11 mouse cellular contexts compared by ENCODE assay signal in the genomic region with DNA sequence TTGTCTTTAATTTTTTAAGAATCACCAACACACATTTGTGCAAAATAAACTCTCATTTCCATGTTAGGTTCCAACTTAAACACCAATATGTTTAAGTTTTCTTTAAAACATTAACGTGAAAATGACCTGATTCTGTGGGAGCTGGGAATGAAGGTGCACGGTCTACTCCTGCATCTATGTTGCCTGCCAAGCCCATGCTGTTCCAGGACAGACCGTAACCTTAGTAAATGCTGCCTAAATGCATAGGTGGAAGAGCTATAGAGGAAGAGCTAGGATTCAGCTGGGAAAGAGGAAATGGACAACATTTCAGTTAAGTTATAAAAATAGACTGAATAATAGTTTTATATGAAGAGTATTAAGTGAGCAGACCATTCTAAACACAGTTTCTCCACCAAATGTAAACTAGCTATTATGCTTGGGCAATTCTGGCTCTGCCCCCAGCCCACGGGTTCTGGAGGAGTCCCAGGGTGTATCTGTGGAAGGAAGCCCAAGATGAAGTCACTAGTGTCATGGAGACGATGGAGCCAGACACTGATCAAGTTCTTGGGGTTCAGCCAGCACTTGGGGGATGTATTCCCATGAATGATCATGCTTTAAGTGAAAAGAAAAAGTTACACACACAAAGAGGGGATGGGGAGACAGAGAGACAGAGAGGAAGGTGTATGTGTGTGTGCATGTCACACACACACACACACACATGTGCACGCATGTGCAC.
DNase-seq lines count a peak whose midpoint lies in the region; ATAC-seq lines count a peak whose summit lies in the region.
"Had no signal": no experiment of that assay in that cellular context is flagged by ENCODE, and none has a peak within 500 bp of the region (broad histone marks: within the 10 kb centered on the region; RNA-seq: fewer than 3 reads in every experiment).

No protein-coding gene starts in this region.

- no peaks in the 10 kb centered on the region for H3K27me3 ChIP-seq in stomach, embryonic 16.5 days (ENCODE audit: control insufficient read depth, insufficient read depth, low read length)
- H3K27me3 ChIP-seq in liver, embryonic 12.5 days (replicated peaks): peaks cover 17% of the 10 kb centered on the region
- H3K27me3 ChIP-seq: limb, embryonic 12.5 days; midbrain, embryonic 15.5 days had no signal

- 60% methylated on average over 6 of the region's 6 CpGs for WGBS in stomach, embryonic 16.5 days
- WGBS in liver, embryonic 12.5 days (ENCODE audit: insufficient replicate concordance): 63% methylated on average over 6 of the region's 6 CpGs

- H3K4me2 ChIP-seq in stomach, embryonic 16.5 days (ENCODE audit: low read depth, low read length): no peak overlapping the region
- H3K4me2 ChIP-seq in liver, embryonic 12.5 days: no peak overlapping the region
- H3K4me2 ChIP-seq: limb, embryonic 12.5 days; midbrain, embryonic 15.5 days had no signal

- peaks cover 7% of the 10 kb centered on the region; the same call in 1 of the 2 replicates for H3K4me1 ChIP-seq in stomach, embryonic 16.5 days (ENCODE audit: control insufficient read depth, insufficient read depth, low read length)
- H3K4me1 ChIP-seq in liver, embryonic 12.5 days: no peaks in the 10 kb centered on the region
- H3K4me1 ChIP-seq: limb, embryonic 12.5 days; midbrain, embryonic 15.5 days had no signal

- H3K27ac ChIP-seq in stomach, embryonic 16.5 days (ENCODE audit: low read length): peak overlapping the region; percentile 66; the same call in 1 of the 2 replicates
- no peak overlapping the region for H3K27ac ChIP-seq in liver, embryonic 12.5 days
- H3K27ac ChIP-seq: limb, embryonic 12.5 days; midbrain, embryonic 15.5 days had no signal

- ATAC-seq in stomach, embryonic 16.5 days (ENCODE audit: insufficient read depth, low FRiP score): peak; percentile 76; the same call in 1 of the 2 replicates
- ATAC-seq in liver, embryonic 12.5 days: no peak
- ATAC-seq: midbrain, embryonic 15.5 days had no signal

- no peak overlapping the region for H3K4me3 ChIP-seq in stomach, embryonic 16.5 days (replicated peaks; ENCODE audit: low read length)
- no peak overlapping the region for H3K4me3 ChIP-seq in liver, embryonic 12.5 days
- H3K4me3 ChIP-seq: hindbrain, embryonic 10.5 days; limb, embryonic 12.5 days; midbrain, embryonic 15.5 days had no signal

- H3K9me3 ChIP-seq in stomach, embryonic 16.5 days (replicated peaks; ENCODE audit: control insufficient read depth, low read length): no peaks in the 10 kb centered on the region
- no peaks in the 10 kb centered on the region for H3K9me3 ChIP-seq in liver, embryonic 12.5 days (replicated peaks)
- H3K9me3 ChIP-seq: hindbrain, embryonic 10.5 days; limb, embryonic 12.5 days; midbrain, embryonic 15.5 days had no signal

- H3K36me3 ChIP-seq in stomach, embryonic 16.5 days (ENCODE audit: control insufficient read depth, insufficient read depth, low read length): no peaks in the 10 kb centered on the region
- H3K36me3 ChIP-seq in liver, embryonic 12.5 days: no peaks in the 10 kb centered on the region
- H3K36me3 ChIP-seq: hindbrain, embryonic 10.5 days; limb, embryonic 12.5 days; midbrain, embryonic 15.5 days had no signal

- no peak overlapping the region for H3K9ac ChIP-seq in stomach, embryonic 16.5 days (ENCODE audit: low read length)
- no peak overlapping the region for H3K9ac ChIP-seq in liver, embryonic 12.5 days
- H3K9ac ChIP-seq: limb, embryonic 12.5 days; midbrain, embryonic 15.5 days had no signal

- DNase-seq in ovary, postnatal 14 days (ENCODE audit: low spot score): peak; percentile 36
- no peak for DNase-seq in ovary, postnatal 10 days (ENCODE audit: low spot score)
- peak; percentile 54 to 65 for DNase-seq in cerebellum, postnatal 36 days
- peak; percentile 75 for DNase-seq in heart, postnatal 4 days
- no peak for DNase-seq in adrenal gland, adult 8-10 months
- no peak for DNase-seq in kidney, postnatal 14 days

Comparison
In these comparisons a context has a peak if more than half of its experiments do, and no peak if none do; other contexts are left out.
1. DNase-seq: peak in ovary, postnatal 14 days (single experiment), cerebellum, postnatal 36 days (2 of 2) and heart, postnatal 4 days (single experiment); none in ovary, postnatal 10 days (single experiment), adrenal gland, adult 8-10 months (single experiment) and kidney, postnatal 14 days (single experiment).